Mouse (Mus musculus): ENCODE data around the gene Crhr1. TPM values are rescaled to one million over a fixed set of nuclear protein-coding genes. Genes with fewer than 3 reads are reported as not detected.

Crhr1 gene
- total RNA-seq, 2 experiments from 2014 or later: not detected

DNA sequence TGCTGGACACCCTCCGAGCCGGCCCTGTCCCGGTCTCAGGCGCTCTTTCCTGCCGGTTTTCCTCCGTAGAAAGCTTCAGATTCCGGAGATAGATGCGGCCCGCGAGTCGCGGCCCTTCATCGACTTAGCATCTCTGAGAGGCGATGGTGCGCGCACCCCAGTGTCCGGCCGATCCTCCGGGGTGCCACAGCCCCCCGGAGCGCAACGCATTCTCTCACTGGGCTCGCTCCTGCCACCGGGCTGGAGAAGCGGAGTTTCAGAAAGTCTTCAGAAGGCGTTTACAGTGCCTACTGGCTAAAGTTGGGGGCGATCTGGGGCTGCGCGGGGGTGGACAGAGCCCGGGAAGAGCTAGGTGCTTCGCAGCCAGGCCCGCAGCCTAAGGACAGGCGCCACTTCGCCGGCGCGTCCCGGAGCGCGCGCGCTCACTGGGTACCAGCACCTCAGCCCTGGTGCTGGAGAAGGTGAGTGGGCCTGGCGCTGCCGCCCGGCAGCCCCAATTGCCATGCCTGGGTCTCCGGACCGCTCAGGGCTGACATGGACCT is 858 bp downstream of the Crhr1 start:
- no peak for DNase-seq (ENCODE audit: low spot score)

GRCm38 (mm10) chr11:104138976-104139375 is 6.3 kb downstream of the Crhr1 start:
- DNase-seq (ENCODE audit: low spot score): no peak

- no peak for DNase-seq (ENCODE audit: low spot score)
These were observed 12.3 kb downstream of the Crhr1 start for GRCm38 (mm10) chr11:104144930-104145329.

GRCm38 (mm10) chr11:104148787-104149186 is 16.1 kb downstream of the Crhr1 start:
- no peak for DNase-seq (ENCODE audit: low spot score)

DNA sequence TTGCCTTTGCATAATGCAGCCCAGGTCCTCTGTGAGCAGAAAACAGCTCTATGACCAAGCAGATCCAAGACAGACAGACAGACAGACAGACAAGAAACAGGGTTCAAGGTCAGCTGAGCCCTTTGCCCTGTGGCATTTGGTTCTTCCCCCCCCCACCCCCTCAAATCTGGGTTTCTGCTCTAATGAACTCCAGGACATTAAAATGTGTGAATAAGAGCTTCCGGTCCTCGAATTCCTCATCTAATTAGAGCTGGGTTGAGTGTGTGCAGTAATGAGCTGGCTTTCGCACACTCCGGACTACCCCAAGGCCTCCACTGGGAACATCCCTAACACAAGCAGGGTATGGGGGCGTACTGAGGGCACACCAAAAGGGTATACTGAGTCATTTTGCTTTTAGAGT is 18.3 kb downstream of the Crhr1 start:
- DNase-seq (ENCODE audit: low spot score): no peak

DNA sequence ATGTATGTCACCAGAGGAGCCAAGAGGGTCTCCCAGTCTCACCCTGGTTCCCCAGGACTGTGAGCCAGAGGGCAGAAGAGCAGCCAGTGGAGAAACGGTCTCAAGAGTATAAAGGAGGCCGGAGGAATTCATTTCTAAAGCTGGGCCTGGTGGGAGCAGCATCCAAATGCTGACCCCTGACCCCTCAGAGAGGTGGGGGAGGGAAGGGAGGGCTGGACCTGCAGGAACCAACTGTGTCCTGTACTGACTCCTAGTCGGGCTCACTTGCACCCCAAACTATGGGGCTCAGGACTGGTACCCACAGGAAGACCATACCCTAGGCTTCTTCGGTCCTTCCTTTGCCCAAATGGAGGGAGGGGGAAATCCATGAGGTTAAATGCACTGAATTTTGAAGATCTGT is 21.7 kb downstream of the Crhr1 start:
- no peak for DNase-seq (ENCODE audit: low spot score)

GRCm38 (mm10) chr11:104154820-104155635 is 22.4 kb downstream of the Crhr1 start:
- no peak for DNase-seq (ENCODE audit: low spot score)

GRCm38 (mm10) chr11:104155899-104156298 is 23.2 kb downstream of the Crhr1 start:
- DNase-seq (ENCODE audit: low spot score): no peak

DNA sequence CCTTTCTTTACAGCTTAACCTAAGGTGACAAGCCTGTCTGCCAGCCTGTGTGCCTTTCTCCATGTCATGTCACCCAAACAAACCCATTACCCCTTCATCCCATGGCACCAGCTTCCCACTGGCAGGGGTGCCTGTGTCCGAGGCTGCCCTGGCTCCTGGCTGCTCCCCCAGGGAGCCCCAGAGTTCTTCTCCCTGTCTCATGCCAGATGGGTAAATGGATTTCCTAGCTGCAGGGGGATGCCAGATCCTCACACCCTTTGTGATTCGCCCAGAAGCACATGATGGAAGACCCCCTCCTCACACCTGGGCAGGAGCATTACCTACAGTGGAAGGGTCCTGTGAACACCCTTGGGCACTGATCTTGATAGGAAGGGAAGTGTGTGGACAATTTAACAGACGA is 23.7 kb downstream of the Crhr1 start:
- DNase-seq (ENCODE audit: low spot score): no peak

DNA sequence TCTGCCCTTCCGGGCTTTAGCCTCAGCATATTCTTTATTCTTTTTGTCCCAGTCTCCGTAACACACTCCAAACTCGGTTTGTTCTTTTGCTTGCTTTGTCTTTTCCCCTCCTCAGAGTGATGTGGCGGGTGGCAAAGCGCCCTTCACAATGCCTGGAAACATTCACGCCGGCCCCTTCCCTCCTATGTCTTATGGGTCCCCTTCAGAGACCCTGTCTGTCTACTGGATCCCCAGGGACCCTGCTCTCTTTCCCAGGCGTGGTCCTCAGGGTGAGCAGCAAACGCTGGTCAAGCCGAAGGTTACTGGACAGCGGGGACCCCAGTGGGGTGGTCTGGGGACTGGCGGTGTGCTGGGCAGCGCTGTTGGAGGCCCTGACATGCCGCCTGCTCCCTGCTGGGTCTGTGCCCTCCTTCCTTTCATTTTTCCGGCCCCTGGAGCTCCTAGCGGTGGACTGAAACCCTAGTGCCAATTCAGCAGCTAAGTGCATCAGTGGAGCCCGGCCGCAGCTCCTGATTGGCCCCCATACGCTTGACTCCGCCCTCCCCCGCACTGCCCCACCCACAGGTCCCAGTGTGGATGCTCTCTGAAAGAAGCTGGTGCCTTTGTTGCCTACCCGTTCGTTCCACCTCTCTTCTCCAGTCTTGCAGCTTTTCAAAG is 25.1 kb downstream of the Crhr1 start:
- peak; percentile 13 for DNase-seq (ENCODE audit: low spot score)

GRCm38 (mm10) chr11:104158260-104158907 is 25.7 kb downstream of the Crhr1 start:
- DNase-seq (ENCODE audit: low spot score): no peak

DNA sequence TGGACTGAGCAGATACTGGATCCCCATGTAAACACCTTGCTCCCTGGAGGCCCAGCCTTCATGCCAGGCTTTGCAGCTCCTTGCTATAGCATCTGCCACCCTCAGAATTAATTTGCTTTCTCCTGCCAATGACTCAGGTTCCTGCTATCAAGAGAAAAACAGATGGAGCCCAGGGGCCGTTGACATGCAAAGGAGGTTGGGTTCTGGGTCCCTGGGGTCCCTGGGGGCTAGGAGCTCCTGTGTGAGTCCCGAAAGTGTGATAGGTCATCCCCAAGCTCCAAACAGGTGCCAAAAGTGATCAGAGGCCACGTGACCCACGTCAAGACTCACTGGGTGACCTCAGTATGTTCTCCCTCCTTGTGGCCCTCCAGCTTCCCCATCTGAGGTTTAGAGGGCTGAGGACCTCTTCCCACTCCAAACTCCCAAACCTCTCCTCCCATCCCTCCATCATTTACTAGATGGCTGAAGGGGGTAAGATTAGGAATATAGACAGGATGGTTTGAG is 27.2 kb downstream of the Crhr1 start:
- DNase-seq (ENCODE audit: low spot score): no peak

- DNase-seq (ENCODE audit: low spot score): no peak
These were observed 28.5 kb downstream of the Crhr1 start for GRCm38 (mm10) chr11:104161153-104161552.

- no peak for DNase-seq (ENCODE audit: low spot score)
These were observed 31.6 kb downstream of the Crhr1 start for GRCm38 (mm10) chr11:104164257-104164656.

- peak; percentile 51 for DNase-seq (ENCODE audit: low spot score)
These were observed 38.7 kb downstream of the Crhr1 start for GRCm38 (mm10) chr11:104171281-104171781.

- no peak for DNase-seq (ENCODE audit: low spot score)
These were observed 46.2 kb downstream of the Crhr1 start for GRCm38 (mm10) chr11:104178893-104179292.

- no peak for DNase-seq (ENCODE audit: low spot score)
These were observed 47.1 kb downstream of the Crhr1 start for GRCm38 (mm10) chr11:104179804-104180203.

- no peak for DNase-seq (ENCODE audit: low spot score)
These were observed 49.5 kb downstream of the Crhr1 start for GRCm38 (mm10) chr11:104182141-104182540.

DNA sequence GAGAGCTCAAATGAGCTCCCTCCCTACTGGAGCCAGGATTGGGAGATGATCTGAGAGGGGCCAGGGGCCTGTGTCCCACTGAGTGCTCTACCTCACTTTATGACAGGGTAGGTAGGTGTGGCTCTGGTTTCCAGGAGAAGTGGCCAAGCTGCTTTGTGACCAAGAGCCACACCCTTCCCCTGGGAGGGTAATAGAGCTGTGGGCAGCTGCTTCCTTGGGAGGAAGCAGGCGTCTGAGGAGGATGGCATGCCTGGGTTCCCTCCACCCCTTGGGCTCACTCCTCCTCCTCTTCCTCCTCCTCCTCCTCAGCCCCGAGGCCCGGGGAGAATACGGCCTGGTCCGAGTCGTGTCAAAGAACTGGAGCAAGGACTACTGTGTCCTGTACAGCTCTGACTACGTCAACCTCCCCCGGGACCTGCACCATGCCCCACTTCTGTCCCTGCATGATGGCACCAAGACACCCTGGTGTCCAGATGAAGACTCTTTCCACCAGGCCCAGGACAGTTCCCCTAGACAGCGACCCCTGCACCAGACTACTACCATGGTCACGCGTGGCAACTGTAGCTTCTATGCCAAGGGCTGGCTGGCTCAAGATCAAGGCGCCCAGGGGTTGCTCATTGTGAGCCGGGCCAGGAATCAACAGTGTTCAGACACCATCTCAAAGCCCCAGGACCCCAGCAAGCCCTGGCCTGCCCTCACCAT is 53.6 kb downstream of the Crhr1 start, which contains the start of gene Sppl2c:
Gene Sppl2c (plus strand): TSS at position 193 of the 702 bp plus-strand sequence.
- no peak for DNase-seq (ENCODE audit: low spot score)

DNA sequence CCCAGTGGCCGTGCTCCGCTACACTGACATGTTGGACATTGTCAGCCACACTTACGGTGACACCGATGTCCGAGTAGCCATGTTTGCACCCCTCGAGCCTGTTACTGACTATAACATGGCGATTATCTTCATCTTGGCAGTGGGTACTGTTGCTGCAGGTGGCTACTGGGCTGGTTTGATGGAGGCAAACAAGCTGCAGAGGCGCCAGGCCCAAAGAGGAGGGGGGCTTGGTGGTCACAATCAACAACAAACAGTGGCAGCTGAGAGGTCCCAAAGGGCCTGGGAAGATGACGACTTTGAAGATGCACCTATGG is 54.1 kb downstream of the Crhr1 start:
- no peak for DNase-seq (ENCODE audit: low spot score)

GRCm38 (mm10) chr11:104187766-104188165 is 55.1 kb downstream of the Crhr1 start:
- no peak for DNase-seq (ENCODE audit: low spot score)

Data from gastrocnemius, adult 18-20 months (tissue).